Mouse (Mus musculus) testis, postnatal 10 days (tissue): ENCODE data around the gene Galnt2.

ENCODE experiments used
- DNase-seq: peaks from one replicate; pipeline ENCODE4 v3.0.0; 2021; ENCODE audit warnings: low spot score

The Galnt2 gene

DNA sequence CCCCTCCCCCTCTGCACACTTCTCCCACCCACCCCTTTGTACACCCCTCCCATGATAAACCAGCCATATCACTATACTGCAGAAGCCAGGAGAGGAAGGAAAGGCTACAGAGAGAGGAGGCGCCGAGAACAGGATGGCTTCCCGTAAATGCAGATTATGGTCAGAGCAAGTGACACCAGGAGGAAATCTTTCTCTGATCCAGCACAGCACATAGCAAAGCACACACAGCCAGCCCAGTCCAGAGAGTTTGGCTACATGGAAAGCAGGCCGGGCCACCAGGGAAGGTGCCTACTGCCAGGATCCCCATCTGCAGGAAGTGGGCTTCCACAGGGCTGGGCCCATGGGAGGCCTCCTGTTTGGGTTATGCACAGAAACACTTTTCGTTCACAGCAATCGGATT is 63.2 kb downstream of the Galnt2 start:
- DNase-seq, result no peak

DNA sequence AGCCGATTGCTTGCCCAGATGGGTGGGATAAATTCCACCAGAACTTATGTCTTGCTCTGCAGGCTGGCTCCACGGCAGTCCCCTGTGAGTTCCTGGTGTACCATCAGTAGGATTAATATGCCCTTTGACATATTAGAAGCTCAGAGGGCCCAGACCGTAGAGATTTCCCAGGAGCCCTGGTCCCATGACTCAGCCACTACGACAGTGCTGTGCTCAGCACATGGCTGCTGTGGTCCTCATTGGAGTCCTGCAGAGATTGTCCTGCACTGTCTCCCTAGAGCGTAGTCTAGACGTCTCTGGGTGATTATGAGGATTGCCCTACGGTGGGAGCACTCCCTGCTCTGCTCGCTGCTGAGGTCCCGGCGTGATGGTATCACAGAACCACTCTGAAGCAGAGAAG is 63.7 kb downstream of the Galnt2 start:
- DNase-seq, result no peak

DNA sequence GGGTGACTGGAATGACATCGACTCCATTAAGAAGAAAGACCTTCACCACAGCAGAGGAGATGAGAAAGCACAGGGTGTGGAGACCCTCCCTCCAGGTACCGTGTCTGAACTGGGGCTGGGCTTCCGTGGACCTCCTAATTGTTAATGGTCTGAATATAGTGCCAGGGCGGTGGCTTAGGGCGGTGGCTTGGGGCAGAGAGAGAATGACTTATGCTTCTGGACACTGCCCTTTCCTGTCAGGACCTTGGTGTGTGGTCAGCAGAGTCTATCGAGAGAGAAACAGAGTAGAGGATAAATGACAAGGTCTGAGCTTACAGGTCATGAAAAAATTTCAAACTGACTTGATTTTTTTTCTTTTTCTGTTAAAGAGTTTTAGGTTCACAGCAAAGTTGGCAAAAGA is 64.2 kb downstream of the Galnt2 start:
- no peak for DNase-seq

DNA sequence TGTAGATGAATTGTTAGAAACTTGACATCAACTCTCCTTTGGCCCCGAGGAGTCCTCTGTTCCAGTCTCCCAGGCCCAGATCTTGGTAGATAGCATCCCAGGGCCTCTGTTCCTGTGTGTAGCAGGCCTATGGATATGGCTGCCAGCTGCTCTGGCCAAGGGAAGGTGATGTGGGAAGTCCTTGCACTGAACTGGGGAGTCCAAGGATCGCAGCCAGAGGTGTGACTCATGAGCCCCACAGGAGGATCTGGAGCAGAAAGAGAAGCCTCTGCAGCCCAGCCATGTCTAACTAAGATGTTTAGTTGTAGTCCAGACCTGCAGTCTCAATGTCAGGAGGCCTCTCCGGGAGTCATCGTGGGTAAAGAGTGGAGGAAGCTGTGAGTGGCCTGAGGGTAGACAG is 70.3 kb downstream of the Galnt2 start:
- no peak for DNase-seq

DNA sequence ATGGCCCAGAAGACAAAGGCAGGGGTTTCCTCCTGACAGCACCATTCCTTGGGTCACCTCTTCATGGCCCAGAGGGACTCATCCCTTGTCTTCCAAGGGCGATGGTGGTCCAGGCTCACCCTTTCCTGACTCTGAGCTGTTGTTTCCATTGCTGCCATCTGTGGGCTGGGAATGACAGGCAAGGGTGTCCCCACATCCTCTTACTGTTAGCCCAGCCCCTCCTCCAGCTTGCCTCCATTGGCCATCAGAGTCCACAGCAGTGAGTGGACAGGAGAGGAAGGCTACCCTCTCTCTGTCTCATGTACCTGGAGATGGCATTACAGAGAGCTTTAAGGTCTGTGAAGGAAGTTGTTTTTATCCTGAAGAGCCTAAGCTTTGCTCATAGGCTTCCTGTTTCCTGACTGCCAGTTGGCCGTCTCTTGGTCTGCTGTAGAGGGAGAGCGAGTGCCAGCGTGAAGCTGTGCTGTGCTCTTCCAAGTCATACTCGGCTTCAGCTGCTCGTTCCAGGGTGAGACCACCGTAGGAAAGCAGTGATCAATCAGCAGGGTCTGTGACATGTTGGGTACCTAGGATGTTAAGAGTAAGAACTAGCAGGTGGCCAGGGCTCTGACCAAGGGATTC is 70.9 kb downstream of the Galnt2 start:
- DNase-seq, result no peak

DNA sequence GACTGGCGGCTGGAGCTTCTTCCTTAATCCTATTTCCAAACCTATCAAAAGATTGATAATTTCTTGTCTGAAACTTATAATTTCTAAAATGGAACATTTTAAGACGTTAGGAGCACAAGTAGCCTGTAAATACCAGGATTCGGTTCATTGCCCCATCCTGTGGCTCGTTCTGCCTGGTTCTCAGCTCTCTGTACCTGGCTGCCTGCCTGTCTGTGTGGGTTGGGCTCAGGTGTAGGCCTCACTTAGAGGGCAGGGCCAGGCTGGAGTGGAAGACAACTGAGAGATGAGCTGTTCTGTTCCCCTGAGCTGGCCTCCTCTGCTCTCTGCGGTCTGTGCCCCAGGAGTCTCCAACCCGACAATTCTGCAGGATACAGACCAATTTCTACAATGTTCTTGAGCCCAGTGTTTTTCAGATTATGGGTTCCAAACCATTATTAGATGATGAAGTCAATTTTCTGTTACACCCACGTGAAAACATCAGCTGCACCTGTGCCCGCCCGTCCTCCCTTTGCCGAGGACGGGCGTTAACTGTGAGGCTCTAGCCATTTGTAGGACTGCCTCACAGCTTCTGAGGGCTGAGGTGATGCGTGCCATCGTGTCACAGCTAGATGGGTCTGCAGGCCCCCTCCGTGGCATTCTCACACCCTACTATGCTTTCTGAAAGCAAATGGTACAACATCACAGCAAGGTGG is 72.2 kb downstream of the Galnt2 start:
- DNase-seq, result no peak

GRCm38 (mm10) chr8:124304141-124304540 is 73.0 kb downstream of the Galnt2 start:
- DNase-seq, result no peak

DNA sequence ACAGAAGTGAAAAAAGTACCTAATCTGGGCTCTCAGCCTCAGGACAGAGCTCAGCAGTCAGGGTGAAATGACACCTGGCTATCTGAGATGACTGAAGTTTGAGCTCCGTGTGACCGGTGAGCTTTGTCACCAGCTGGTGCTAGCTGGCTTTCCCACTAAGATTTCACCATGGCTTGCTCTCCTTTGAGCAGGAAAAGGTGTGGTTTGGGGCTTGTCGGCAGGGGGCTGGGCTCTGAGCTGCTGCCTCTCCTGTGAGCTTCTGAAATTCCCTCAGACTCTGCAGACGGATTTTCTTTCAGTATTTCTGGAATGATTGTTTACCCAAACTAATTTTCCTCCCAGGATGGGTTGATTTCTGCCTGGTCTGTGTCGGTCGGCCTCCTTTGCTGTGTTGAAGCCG is 75.4 kb downstream of the Galnt2 start:
- no peak for DNase-seq

DNA sequence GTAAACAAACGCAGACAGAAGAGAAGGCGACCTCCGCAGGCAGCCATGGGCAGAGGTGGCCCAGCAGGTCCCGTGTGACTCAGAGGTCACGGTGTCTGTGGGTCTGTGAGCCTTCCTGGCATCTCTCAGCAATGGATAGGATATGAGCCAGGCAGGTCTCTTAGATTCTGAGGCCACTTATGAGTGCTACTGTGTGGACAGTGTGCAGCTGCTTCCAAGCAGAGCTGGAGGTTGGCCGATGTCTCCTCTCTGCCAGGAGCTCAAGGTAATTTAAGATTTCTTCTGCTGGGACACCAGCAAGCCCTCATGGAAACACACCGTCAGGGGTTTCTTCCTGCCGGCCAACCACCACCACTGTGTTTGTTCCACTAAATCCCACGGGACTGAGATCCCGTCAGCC is 76.5 kb downstream of the Galnt2 start:
- no peak for DNase-seq

GRCm38 (mm10) chr8:124310509-124310908 is 79.3 kb downstream of the Galnt2 start:
- DNase-seq, result no peak

- no peak for DNase-seq
These were observed 79.9 kb downstream of the Galnt2 start for GRCm38 (mm10) chr8:124311111-124311510.

GRCm38 (mm10) chr8:124311723-124312122 is 80.5 kb downstream of the Galnt2 start:
- no peak for DNase-seq

DNA sequence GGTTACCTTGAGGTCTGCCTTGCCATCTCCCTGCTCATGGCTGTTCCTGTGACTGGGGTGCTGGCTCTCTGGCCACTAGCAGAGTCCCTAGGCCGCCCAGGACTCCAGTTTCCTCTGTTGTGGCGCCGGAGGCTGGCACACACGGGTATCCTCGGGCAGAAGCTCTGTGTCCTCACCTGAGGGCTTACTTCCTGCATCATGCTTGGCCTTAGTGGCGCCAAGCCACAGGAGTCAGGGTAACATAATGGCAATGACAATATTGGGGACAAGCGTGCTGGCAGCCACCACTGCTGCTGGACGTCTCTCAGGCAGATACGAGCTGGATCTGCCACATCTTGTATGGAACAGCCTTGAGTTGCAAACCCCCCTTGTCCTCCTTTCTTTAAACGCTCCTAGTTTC is 81.0 kb downstream of the Galnt2 start:
- no peak for DNase-seq

- DNase-seq, result peak; percentile 60
These were observed 83.6 kb downstream of the Galnt2 start for GRCm38 (mm10) chr8:124314803-124315202.

- peak; percentile 81 for DNase-seq
These were observed 85.4 kb downstream of the Galnt2 start for GRCm38 (mm10) chr8:124316466-124317136.

GRCm38 (mm10) chr8:124317191-124317682 is 86.0 kb downstream of the Galnt2 start:
- no peak for DNase-seq

DNA sequence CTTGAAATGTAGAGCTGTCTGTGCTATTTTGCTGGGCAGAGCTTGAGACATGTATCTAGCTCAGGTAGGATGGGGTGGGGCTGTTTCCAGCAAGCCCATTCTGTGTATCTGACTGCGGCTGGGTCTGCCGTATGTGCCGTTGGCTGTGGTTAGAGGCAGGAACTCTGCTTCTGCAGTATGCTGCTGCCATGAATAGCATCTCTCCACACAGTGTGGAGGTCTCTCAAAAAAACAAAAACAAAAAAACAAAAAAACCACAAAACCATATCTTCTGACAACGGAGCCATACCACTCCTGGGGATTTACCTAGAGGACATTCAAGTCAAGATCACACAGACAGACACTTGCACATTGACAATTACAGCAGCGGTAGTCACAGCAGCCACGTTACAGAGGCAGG is 86.6 kb downstream of the Galnt2 start:
- DNase-seq, result no peak

GRCm38 (mm10) chr8:124318612-124319315 is 87.6 kb downstream of the Galnt2 start:
- peak; percentile 58 for DNase-seq

DNA sequence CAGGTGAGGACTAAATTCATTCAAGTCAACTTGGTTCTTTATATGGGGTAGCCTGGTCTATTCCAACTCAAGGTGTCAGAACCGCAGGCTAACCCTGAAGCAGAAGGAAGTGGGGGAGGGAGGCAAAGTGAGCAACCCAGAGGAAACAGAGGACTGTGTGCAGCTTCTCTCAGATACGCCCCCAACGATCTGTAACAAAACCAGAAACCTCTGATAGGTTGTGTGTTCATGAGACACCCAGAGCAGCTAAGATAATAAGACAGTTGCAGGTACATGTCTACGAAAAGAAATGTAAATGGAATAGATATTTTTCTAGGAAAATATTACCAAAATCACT is 88.1 kb downstream of the Galnt2 start:
- DNase-seq, result no peak

GRCm38 (mm10) chr8:124321227-124321840 is 90.1 kb downstream of the Galnt2 start:
- no peak for DNase-seq

DNA sequence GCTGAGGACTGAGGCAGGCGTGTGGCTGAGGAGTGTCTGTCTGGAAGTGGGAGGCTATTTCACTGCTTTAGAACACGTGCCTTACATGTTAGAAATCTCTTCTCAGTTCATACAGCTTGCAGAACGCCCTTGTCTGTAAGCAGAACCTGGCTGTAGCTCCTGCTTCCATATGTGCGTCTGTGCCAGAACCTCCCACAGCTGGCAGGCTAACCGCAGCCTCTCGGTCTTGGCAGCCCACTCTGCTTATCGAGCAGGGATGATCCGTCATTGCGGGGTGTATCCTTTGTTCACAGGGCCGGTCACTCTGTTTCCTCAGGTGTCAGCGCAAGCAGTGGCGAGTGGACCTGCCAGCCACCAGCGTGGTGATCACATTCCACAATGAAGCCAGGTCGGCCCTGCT is 92.2 kb downstream of the Galnt2 start:
- DNase-seq, result no peak

- no peak for DNase-seq
These were observed 97.1 kb downstream of the Galnt2 start for GRCm38 (mm10) chr8:124328259-124328658.
